ENCODE assay signal across 7 mouse cellular contexts in genomic region chr17:23706212-23706611, GRCm38 (mm10). TPM values are rescaled to one million over a fixed set of nuclear protein-coding genes. Genes with fewer than 3 reads are reported as not detected.
DNase-seq lines count a peak whose midpoint lies in the region; ATAC-seq lines count a peak whose summit lies in the region.

No protein-coding gene starts in this region.

- no peak overlapping the region for H3K27ac ChIP-seq in forebrain, embryonic 14.5 days (ENCODE audit: low read depth, low read length)
- no peak overlapping the region for H3K27ac ChIP-seq in hindbrain, embryonic 12.5 days

- DNase-seq in NIH3T3 (ENCODE audit: low read depth): peak; percentile 90
- peak; percentile 72 for DNase-seq in cerebellum, adult 11 months
- peak; percentile 83 for DNase-seq in forebrain, embryonic 14.5 days (ENCODE audit: low spot score)
- DNase-seq in layer of hippocampus, postnatal 10 days (ENCODE audit: low spot score in 2 of 2): peak; percentile 81 to 87
- DNase-seq in right cerebral cortex, postnatal 25 days: peak; percentile 59

- no peak overlapping the region for H3K9ac ChIP-seq in forebrain, embryonic 14.5 days (ENCODE audit: low read length)
- H3K9ac ChIP-seq in hindbrain, embryonic 12.5 days: no peak overlapping the region

- no peaks in the 10 kb centered on the region for H3K36me3 ChIP-seq in forebrain, embryonic 14.5 days (ENCODE audit: control insufficient read depth, insufficient read depth, low read length)
- no peaks in the 10 kb centered on the region for H3K36me3 ChIP-seq in hindbrain, embryonic 12.5 days

- no peaks in the 10 kb centered on the region for H3K4me1 ChIP-seq in forebrain, embryonic 14.5 days (ENCODE audit: control insufficient read depth, insufficient read depth, low read length)
- peaks cover 5% of the 10 kb centered on the region for H3K4me1 ChIP-seq in hindbrain, embryonic 12.5 days

- H3K4me3 ChIP-seq in forebrain, embryonic 14.5 days (ENCODE audit: low read depth, low read length): no peak overlapping the region
- H3K4me3 ChIP-seq in hindbrain, embryonic 12.5 days: no peak overlapping the region

- no peaks in the 10 kb centered on the region for H3K9me3 ChIP-seq in forebrain, embryonic 14.5 days (replicated peaks; ENCODE audit: control insufficient read depth, low read length)
- H3K9me3 ChIP-seq in hindbrain, embryonic 12.5 days (replicated peaks): no peaks in the 10 kb centered on the region

- no peak overlapping the region for H3K4me2 ChIP-seq in forebrain, embryonic 14.5 days (ENCODE audit: low read length)
- H3K4me2 ChIP-seq in hindbrain, embryonic 12.5 days (replicated peaks): no peak overlapping the region

- peaks cover under 1% of the 10 kb centered on the region; the same call in 1 of the 2 replicates for H3K27me3 ChIP-seq in forebrain, embryonic 14.5 days (replicated peaks; ENCODE audit: control insufficient read depth, insufficient read depth, low read length)
- peaks cover 9% of the 10 kb centered on the region; the same call in 1 of the 2 replicates for H3K27me3 ChIP-seq in hindbrain, embryonic 12.5 days

- 0% methylated on average over 3 of the region's 3 CpGs for WGBS in forebrain, embryonic 14.5 days
- 2% methylated on average over 3 of the region's 3 CpGs for WGBS in hindbrain, embryonic 12.5 days

- ATAC-seq in forebrain, embryonic 14.5 days: peak; percentile 75
- peak; percentile 39; the same call in 1 of the 2 replicates for ATAC-seq in hindbrain, embryonic 12.5 days (ENCODE audit: low FRiP score)
- peak; percentile 80 for ATAC-seq in megakaryocyte, adult 5-6 weeks (ENCODE audit: poor library complexity, severe bottlenecking)

RNA-seq across cellular contexts. Expression of gene 1520401A03Rik, which starts 16.4 kb away (rescaled TPM):
- not detected in 2 replicates for polyA plus RNA-seq in forebrain, embryonic 14.5 days (2014; fragmentation: Nextera tagmentation; extraction: Ambion mirVana)
- 0.21 and 1.2 TPM in 2 replicates for polyA plus RNA-seq in hindbrain, embryonic 12.5 days (2016; fragmentation: Nextera tagmentation; extraction: Ambion mirVana)
- under 1 TPM; 0.13 to 0.62 TPM for total RNA-seq in layer of hippocampus, postnatal 10 days (2021)
- total RNA-seq in megakaryocyte, adult 5-6 weeks (2015): not detected in 2 replicates
- total RNA-seq in megakaryocyte, adult 5-6 weeks (2017): not detected in 2 replicates

RNA-seq across cellular contexts. Expression of gene Pkmyt1, which starts 19.9 kb away (rescaled TPM):
- 18.0 and 23.1 TPM in 2 replicates for polyA plus RNA-seq in forebrain, embryonic 14.5 days (2014; fragmentation: Nextera tagmentation; extraction: Ambion mirVana)
- 29.1 and 31.2 TPM in 2 replicates for polyA plus RNA-seq in hindbrain, embryonic 12.5 days (2016; fragmentation: Nextera tagmentation; extraction: Ambion mirVana)
- total RNA-seq in layer of hippocampus, postnatal 10 days (2021): 1 to 10 TPM; 6.7 to 8.3 TPM
- 31.1 and 32.2 TPM in 2 replicates for total RNA-seq in megakaryocyte, adult 5-6 weeks (2015)
- 15.9 and 16.6 TPM in 2 replicates for total RNA-seq in megakaryocyte, adult 5-6 weeks (2017)

RNA-seq across cellular contexts. Expression of gene Cldn9, which starts 22.4 kb away (rescaled TPM):
- 1.6 and 2.3 TPM in 2 replicates for polyA plus RNA-seq in forebrain, embryonic 14.5 days (2014; fragmentation: Nextera tagmentation; extraction: Ambion mirVana)
- 5.5 and 14.6 TPM in 2 replicates for polyA plus RNA-seq in hindbrain, embryonic 12.5 days (2016; fragmentation: Nextera tagmentation; extraction: Ambion mirVana)
- total RNA-seq in layer of hippocampus, postnatal 10 days (2021): under 1 TPM in 1 of 2 experiments, not detected in 1; 0.57 TPM
- total RNA-seq in megakaryocyte, adult 5-6 weeks (2015): not detected in 2 replicates
- not detected in 2 replicates for total RNA-seq in megakaryocyte, adult 5-6 weeks (2017)

RNA-seq across cellular contexts. Expression of gene Cldn6, which starts 27.2 kb away (rescaled TPM):
- 0.24 and 0.25 TPM in 2 replicates for polyA plus RNA-seq in forebrain, embryonic 14.5 days (2014; fragmentation: Nextera tagmentation; extraction: Ambion mirVana)
- 14.6 and 35.0 TPM in 2 replicates for polyA plus RNA-seq in hindbrain, embryonic 12.5 days (2016; fragmentation: Nextera tagmentation; extraction: Ambion mirVana)
- total RNA-seq in layer of hippocampus, postnatal 10 days (2021): under 1 TPM; 0.22 to 0.25 TPM
- not detected in 2 replicates for total RNA-seq in megakaryocyte, adult 5-6 weeks (2015)
- not detected in 2 replicates for total RNA-seq in megakaryocyte, adult 5-6 weeks (2017)

RNA-seq across cellular contexts. Expression of gene Tnfrsf12a, which starts 28.9 kb away (rescaled TPM):
- 2.6 and 2.9 TPM in 2 replicates for polyA plus RNA-seq in forebrain, embryonic 14.5 days (2014; fragmentation: Nextera tagmentation; extraction: Ambion mirVana)
- polyA plus RNA-seq in hindbrain, embryonic 12.5 days (2016; fragmentation: Nextera tagmentation; extraction: Ambion mirVana): 2.8 and 4.2 TPM in 2 replicates
- 1 to 10 TPM; 6.8 to 7.2 TPM for total RNA-seq in layer of hippocampus, postnatal 10 days (2021)
- 1.8 and 5.8 TPM in 2 replicates for total RNA-seq in megakaryocyte, adult 5-6 weeks (2015)
- 5.9 and 7.7 TPM in 2 replicates for total RNA-seq in megakaryocyte, adult 5-6 weeks (2017)
